Mouse (Mus musculus) right cerebral cortex, postnatal 4 days (tissue): ENCODE data around the gene Ddn.
"Not testable (repeated sequence)": the region's sequence is repeated elsewhere in the genome, so short reads cannot be mapped to it uniquely, and the experiment has no call there.

ENCODE experiments used
- DNase-seq: peaks from one replicate; pipeline ENCODE4 v3.0.0-alpha.2; 2022

The Ddn gene

GRCm38 (mm10) chr15:98830736-98831683, 21.7 kb upstream of the Ddn start, which contains the start of gene Prkag1:
Prkag1 (minus strand) TSS chr15:98831521.
- peak; percentile 94 for DNase-seq

- DNase-seq, result no peak
These were observed 18.3 kb upstream of the Ddn start for GRCm38 (mm10) chr15:98827611-98828011.

GRCm38 (mm10) chr15:98823434-98823833, 14.1 kb upstream of the Ddn start:
- no peak for DNase-seq

GRCm38 (mm10) chr15:98822147-98822546, 12.9 kb upstream of the Ddn start:
- no peak for DNase-seq

- DNase-seq, result peak; percentile 40
These were observed 12.1 kb upstream of the Ddn start for GRCm38 (mm10) chr15:98821403-98821802.

GRCm38 (mm10) chr15:98820937-98821336, 11.6 kb upstream of the Ddn start:
- DNase-seq, result no peak

GRCm38 (mm10) chr15:98818171-98818570, 8.9 kb upstream of the Ddn start:
- DNase-seq, result no peak

GRCm38 (mm10) chr15:98812741-98813424, 3.6 kb upstream of the Ddn start:
- DNase-seq, result no peak

GRCm38 (mm10) chr15:98810212-98810611, 922 bp upstream of the Ddn start:
- DNase-seq, result not testable (repeated sequence)

- no peak for DNase-seq
These were observed 597 bp downstream of the Ddn start for GRCm38 (mm10) chr15:98808651-98809134.

- DNase-seq, result peak; percentile 92
These were observed 1.2 kb downstream of the Ddn start for GRCm38 (mm10) chr15:98807895-98808650.

- DNase-seq, result peak; percentile 39
These were observed 2.2 kb downstream of the Ddn start for GRCm38 (mm10) chr15:98806809-98807770.

- no peak for DNase-seq
These were observed 3.0 kb downstream of the Ddn start for GRCm38 (mm10) chr15:98806071-98806808.

- DNase-seq, result peak; percentile 78
These were observed 3.8 kb downstream of the Ddn start for GRCm38 (mm10) chr15:98805324-98806040.

- peak; percentile 91 for DNase-seq
These were observed 5.2 kb downstream of the Ddn start for GRCm38 (mm10) chr15:98804054-98804453.

- no peak for DNase-seq
These were observed 6.4 kb downstream of the Ddn start for GRCm38 (mm10) chr15:98802926-98803325.

GRCm38 (mm10) chr15:98799396-98799795, 9.9 kb downstream of the Ddn start:
- peak; percentile 90 for DNase-seq

- no peak for DNase-seq
These were observed 10.4 kb downstream of the Ddn start for GRCm38 (mm10) chr15:98798903-98799302.

GRCm38 (mm10) chr15:98797835-98798492, 11.3 kb downstream of the Ddn start:
- DNase-seq, result no peak
